Mouse (Mus musculus) testis, adult 2 months (tissue): ENCODE measurements around the gene Tubgcp4.

Experiments used
- CTCF ChIP-seq: fragments of 200-500 bp; IDR thresholded peaks from 2 replicates; pipeline ENCODE4 v1.5.1; 2012; ENCODE audit warnings: low read depth, mild to moderate bottlenecking, inconsistent platforms, low read length, moderate library complexity; ENCODE audit not compliant: control insufficient read depth, insufficient read depth, insufficient replicate concordance
- POLR2A ChIP-seq: fragments of 200-500 bp; IDR thresholded peaks from 2 replicates; pipeline ENCODE4 v1.6.1; 2012; ENCODE audit warnings: low read depth, mild to moderate bottlenecking, inconsistent platforms, low read length, moderate library complexity; ENCODE audit not compliant: control insufficient read depth

GRCm38 (mm10) chr2:121132822-121133221 lies 37.6 kb upstream of the Tubgcp4 start:
- no peak for TF ChIP-seq POLR2A
- no peak for TF ChIP-seq CTCF
